Mouse (Mus musculus) E14TG2a.4 (cell line): ENCODE data around the gene Rack1.

ENCODE experiments used
- CTCF ChIP-seq: conservative IDR thresholded peaks from 2 replicates; pipeline ENCODE4 v1.5.1; 2014; ENCODE audit warnings: low read length
- POU5F1 ChIP-seq: IDR thresholded peaks from 2 replicates; pipeline ENCODE4 v1.6.1; 2014; ENCODE audit warnings: low read length, borderline replicate concordance

- TF ChIP-seq CTCF, result no peak
- no peak for TF ChIP-seq POU5F1
Measured at GRCm38 (mm10) chr11:48841213-48841612, 41.1 kb downstream of the Rack1 start.
